Comparison of ENCODE assay signal across 8 mouse cellular contexts in the genomic region with DNA sequence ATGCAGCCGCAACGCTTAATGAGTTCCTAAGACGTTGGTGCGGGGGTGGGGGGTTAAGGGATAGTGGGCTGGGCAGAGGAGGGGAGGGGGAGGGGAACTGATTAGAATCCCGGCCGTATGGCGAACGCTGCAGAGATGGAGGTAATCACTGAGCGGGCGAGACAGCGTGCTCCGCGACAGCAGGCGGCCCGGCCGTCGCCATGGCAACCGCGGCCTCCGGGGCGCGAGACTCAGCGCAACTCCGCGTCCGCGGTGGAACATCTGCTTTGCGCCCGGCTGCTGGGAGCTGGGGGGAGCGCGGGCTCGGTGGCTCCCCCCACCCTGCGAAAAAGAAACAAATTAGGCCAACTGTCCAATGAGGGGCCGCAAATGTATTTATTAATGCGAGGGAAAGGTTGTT. TPM values are rescaled to one million over a fixed set of nuclear protein-coding genes. Genes with fewer than 3 reads are reported as not detected.
DNase-seq lines count a peak whose midpoint lies in the region; ATAC-seq and TF ChIP-seq lines count a peak whose summit lies in the region.

No protein-coding gene starts in this region.

- H3K36me3 ChIP-seq in embryonic facial prominence, embryonic 11.5 days (replicated peaks; ENCODE audit: control insufficient read depth, insufficient read depth, low read depth, low read length), result no peaks in the 10 kb centered on the region
- H3K36me3 ChIP-seq in heart, embryonic 11.5 days (ENCODE audit: control insufficient read depth, insufficient read depth, low read length), result no peaks in the 10 kb centered on the region
- H3K36me3 ChIP-seq in kidney, postnatal 0 days (ENCODE audit: insufficient read depth, low read length), result no peaks in the 10 kb centered on the region
- H3K36me3 ChIP-seq in liver, embryonic 11.5 days (ENCODE audit: control insufficient read depth, insufficient read depth, low read length), result no peaks in the 10 kb centered on the region
- no peaks in the 10 kb centered on the region for H3K36me3 ChIP-seq in stomach, embryonic 15.5 days

- ATAC-seq in embryonic facial prominence, embryonic 11.5 days (replicated peaks; ENCODE audit: insufficient number of reproducible peaks, low FRiP score, low TSS enrichment, low read depth), result peak; percentile 73
- peak; percentile 33; the same call in 1 of the 2 replicates for ATAC-seq in heart, embryonic 11.5 days (replicated peaks; ENCODE audit: insufficient number of reproducible peaks, low FRiP score, low TSS enrichment)
- ATAC-seq in kidney, postnatal 0 days (replicated peaks; ENCODE audit: low FRiP score, low read depth), result 0 out of 2 replicates have a peak, but pooled peaks have one; percentile 46
- 0 out of 2 replicates have a peak, but pooled peaks have one; percentile 34 for ATAC-seq in liver, embryonic 11.5 days (replicated peaks; ENCODE audit: low FRiP score)
- ATAC-seq in stomach, embryonic 15.5 days (ENCODE audit: insufficient read depth, low FRiP score, low read depth), result peak; percentile 58; the same call in 1 of the 2 replicates

- H3K4me2 ChIP-seq in embryonic facial prominence, embryonic 11.5 days (ENCODE audit: low read depth, low read length), result peak overlapping the region; percentile 82
- peak overlapping the region; percentile 78 for H3K4me2 ChIP-seq in heart, embryonic 11.5 days
- peak overlapping the region; percentile 80 for H3K4me2 ChIP-seq in kidney, postnatal 0 days (ENCODE audit: low read length)
- H3K4me2 ChIP-seq in liver, embryonic 11.5 days, result peak overlapping the region; percentile 66
- H3K4me2 ChIP-seq in stomach, embryonic 15.5 days, result peak overlapping the region; percentile 76

- no peaks in the 10 kb centered on the region for H3K27me3 ChIP-seq in embryonic facial prominence, embryonic 11.5 days (ENCODE audit: control insufficient read depth, insufficient read depth, low read length)
- H3K27me3 ChIP-seq in heart, embryonic 11.5 days (ENCODE audit: control insufficient read depth, insufficient read depth, low read length), result peaks cover 15% of the 10 kb centered on the region
- H3K27me3 ChIP-seq in kidney, postnatal 0 days (ENCODE audit: insufficient read depth, low read length), result no peaks in the 10 kb centered on the region
- H3K27me3 ChIP-seq in liver, embryonic 11.5 days (replicated peaks; ENCODE audit: control insufficient read depth, insufficient read depth, low read length), result peaks cover 35% of the 10 kb centered on the region
- no peaks in the 10 kb centered on the region; the same call in 1 of the 2 replicates for H3K27me3 ChIP-seq in stomach, embryonic 15.5 days (replicated peaks)

- H3K4me3 ChIP-seq in embryonic facial prominence, embryonic 11.5 days (ENCODE audit: low read depth, low read length), result peak overlapping the region; percentile 29
- peak overlapping the region; percentile 45 for H3K4me3 ChIP-seq in heart, embryonic 11.5 days (ENCODE audit: low read depth, low read length)
- H3K4me3 ChIP-seq in kidney, postnatal 0 days (replicated peaks; ENCODE audit: low read depth, low read length), result peak overlapping the region; percentile 35
- peak overlapping the region; percentile 34 for H3K4me3 ChIP-seq in liver, embryonic 11.5 days (ENCODE audit: low read depth, low read length)
- H3K4me3 ChIP-seq in stomach, embryonic 15.5 days (replicated peaks), result peak overlapping the region; percentile 37

- peaks cover 22% of the 10 kb centered on the region for H3K4me1 ChIP-seq in embryonic facial prominence, embryonic 11.5 days (ENCODE audit: control insufficient read depth, insufficient read depth, low read length)
- peaks cover 28% of the 10 kb centered on the region for H3K4me1 ChIP-seq in heart, embryonic 11.5 days (ENCODE audit: control insufficient read depth, insufficient read depth, low read length)
- peaks cover 6% of the 10 kb centered on the region; the same call in 1 of the 2 replicates for H3K4me1 ChIP-seq in kidney, postnatal 0 days (replicated peaks; ENCODE audit: insufficient read depth, low read length)
- H3K4me1 ChIP-seq in liver, embryonic 11.5 days (replicated peaks; ENCODE audit: control insufficient read depth, insufficient read depth, low read length), result peaks cover 34% of the 10 kb centered on the region
- peaks cover 24% of the 10 kb centered on the region for H3K4me1 ChIP-seq in stomach, embryonic 15.5 days

- under 1% methylated on average over 35 of the region's 35 CpGs for WGBS in embryonic facial prominence, embryonic 11.5 days
- under 1% methylated on average over 35 of the region's 35 CpGs for WGBS in heart, embryonic 11.5 days (ENCODE audit: insufficient replicate concordance)
- 1% methylated on average over 35 of the region's 35 CpGs for WGBS in kidney, postnatal 0 days
- WGBS in liver, embryonic 11.5 days, result 1% methylated on average over 35 of the region's 35 CpGs
- 0% methylated on average over 34 of the region's 35 CpGs for WGBS in stomach, embryonic 15.5 days

- H3K9me3 ChIP-seq in embryonic facial prominence, embryonic 11.5 days (replicated peaks; ENCODE audit: control insufficient read depth, low read length), result no peaks in the 10 kb centered on the region
- H3K9me3 ChIP-seq in heart, embryonic 11.5 days (replicated peaks; ENCODE audit: control insufficient read depth, low read length), result no peaks in the 10 kb centered on the region
- H3K9me3 ChIP-seq in kidney, postnatal 0 days (replicated peaks; ENCODE audit: low read length), result no peaks in the 10 kb centered on the region
- no peaks in the 10 kb centered on the region for H3K9me3 ChIP-seq in liver, embryonic 11.5 days (ENCODE audit: control insufficient read depth, low read length)
- H3K9me3 ChIP-seq in stomach, embryonic 15.5 days, result no peaks in the 10 kb centered on the region

- TF ChIP-seq CTCF in kidney, postnatal 0 days (IDR thresholded peaks at IDR 0.05; ENCODE audit: low read depth), result no peak

- peak overlapping the region; percentile 91 for H3K27ac ChIP-seq in embryonic facial prominence, embryonic 11.5 days (replicated peaks; ENCODE audit: low read depth, low read length)
- no peak overlapping the region for H3K27ac ChIP-seq in heart, embryonic 11.5 days (ENCODE audit: low read depth, low read length)
- no peak overlapping the region for H3K27ac ChIP-seq in kidney, postnatal 0 days
- H3K27ac ChIP-seq in liver, embryonic 11.5 days (ENCODE audit: low read depth, low read length), result no peak overlapping the region; the same call in 1 of the 2 replicates
- peak overlapping the region; percentile 57; the same call in 1 of the 2 replicates for H3K27ac ChIP-seq in stomach, embryonic 15.5 days

- peak; percentile 55 for DNase-seq in ovary, adult 18-20 months (ENCODE audit: low spot score)
- no peak for DNase-seq in ovary, postnatal 10 days (ENCODE audit: low spot score)
- peak; percentile 93 for DNase-seq in embryonic facial prominence, embryonic 11.5 days (ENCODE audit: low spot score)
- peak; percentile 72 for DNase-seq in kidney, postnatal 0 days (ENCODE audit: low spot score)
- peak; percentile 79 for DNase-seq in liver, embryonic 11.5 days (ENCODE audit: low spot score)
- DNase-seq in naive thymus-derived CD4-positive, alpha-beta T cell, adult 2 months (ENCODE audit: low read depth), result peak; percentile 64

- H3K9ac ChIP-seq in embryonic facial prominence, embryonic 11.5 days (replicated peaks; ENCODE audit: low read length), result peak overlapping the region; percentile 61
- H3K9ac ChIP-seq in heart, embryonic 11.5 days (ENCODE audit: low read depth, low read length), result no peak overlapping the region; the same call in 1 of the 2 replicates
- H3K9ac ChIP-seq in kidney, postnatal 0 days (ENCODE audit: low read depth, low read length), result 0 out of 2 replicates have a peak overlapping the region, but pooled peaks have one; percentile 23
- no peak overlapping the region for H3K9ac ChIP-seq in liver, embryonic 11.5 days (ENCODE audit: low read depth, low read length)
- peak overlapping the region; percentile 13; the same call in 1 of the 2 replicates for H3K9ac ChIP-seq in stomach, embryonic 15.5 days

RNA-seq across cellular contexts. Expression of a gene that starts 26.1 kb away (rescaled TPM):
- polyA plus RNA-seq in embryonic facial prominence, embryonic 11.5 days (2014; fragmentation: Nextera tagmentation; extraction: Ambion mirVana), result 61.1 and 61.2 TPM in 2 replicates
- 102 and 105 TPM in 2 replicates for polyA plus RNA-seq in heart, embryonic 11.5 days (2014; fragmentation: Nextera tagmentation; extraction: Ambion mirVana)
- 125 TPM in 2 replicates for polyA plus RNA-seq in kidney, postnatal 0 days (2015; fragmentation: Nextera tagmentation; extraction: Ambion mirVana)
- polyA plus RNA-seq in liver, embryonic 11.5 days (2014; fragmentation: Nextera tagmentation; extraction: Ambion mirVana), result 33.6 and 41.2 TPM in 2 replicates
- polyA plus RNA-seq in stomach, embryonic 15.5 days (2015; fragmentation: Nextera tagmentation; extraction: Ambion mirVana), result 124 and 125 TPM in 2 replicates

RNA-seq across cellular contexts. Expression of a gene that starts 40.6 kb away (rescaled TPM):
- polyA plus RNA-seq in embryonic facial prominence, embryonic 11.5 days (2014; fragmentation: Nextera tagmentation; extraction: Ambion mirVana), result 76.0 and 76.2 TPM in 2 replicates
- polyA plus RNA-seq in heart, embryonic 11.5 days (2014; fragmentation: Nextera tagmentation; extraction: Ambion mirVana), result 52.5 and 60.2 TPM in 2 replicates
- polyA plus RNA-seq in kidney, postnatal 0 days (2015; fragmentation: Nextera tagmentation; extraction: Ambion mirVana), result 77.8 and 81.6 TPM in 2 replicates
- polyA plus RNA-seq in liver, embryonic 11.5 days (2014; fragmentation: Nextera tagmentation; extraction: Ambion mirVana), result 69.6 and 71.3 TPM in 2 replicates
- polyA plus RNA-seq in stomach, embryonic 15.5 days (2015; fragmentation: Nextera tagmentation; extraction: Ambion mirVana), result 67.2 and 76.5 TPM in 2 replicates

RNA-seq across cellular contexts. Expression of a gene that starts 46.0 kb away (rescaled TPM):
- polyA plus RNA-seq in embryonic facial prominence, embryonic 11.5 days (2014; fragmentation: Nextera tagmentation; extraction: Ambion mirVana), result 30.3 and 32.5 TPM in 2 replicates
- 36.5 and 44.0 TPM in 2 replicates for polyA plus RNA-seq in heart, embryonic 11.5 days (2014; fragmentation: Nextera tagmentation; extraction: Ambion mirVana)
- polyA plus RNA-seq in kidney, postnatal 0 days (2015; fragmentation: Nextera tagmentation; extraction: Ambion mirVana), result 77.3 and 88.0 TPM in 2 replicates
- 27.6 and 28.9 TPM in 2 replicates for polyA plus RNA-seq in liver, embryonic 11.5 days (2014; fragmentation: Nextera tagmentation; extraction: Ambion mirVana)
- polyA plus RNA-seq in stomach, embryonic 15.5 days (2015; fragmentation: Nextera tagmentation; extraction: Ambion mirVana), result 52.6 and 54.1 TPM in 2 replicates

RNA-seq across cellular contexts. Expression of a gene that starts 52.2 kb away (rescaled TPM):
- polyA plus RNA-seq in embryonic facial prominence, embryonic 11.5 days (2014; fragmentation: Nextera tagmentation; extraction: Ambion mirVana), result 1.7 and 2.8 TPM in 2 replicates
- polyA plus RNA-seq in heart, embryonic 11.5 days (2014; fragmentation: Nextera tagmentation; extraction: Ambion mirVana), result 0.23 and 0.50 TPM in 2 replicates
- 76.5 and 88.2 TPM in 2 replicates for polyA plus RNA-seq in kidney, postnatal 0 days (2015; fragmentation: Nextera tagmentation; extraction: Ambion mirVana)
- 1.8 and 2.2 TPM in 2 replicates for polyA plus RNA-seq in liver, embryonic 11.5 days (2014; fragmentation: Nextera tagmentation; extraction: Ambion mirVana)
- polyA plus RNA-seq in stomach, embryonic 15.5 days (2015; fragmentation: Nextera tagmentation; extraction: Ambion mirVana), result 55.2 and 65.6 TPM in 2 replicates

Comparison
In these comparisons a context has a peak if more than half of its experiments do, and no peak if none do; other contexts are left out.
1. H3K27ac ChIP-seq: peak in embryonic facial prominence, embryonic 11.5 days (single experiment) and stomach, embryonic 15.5 days (single experiment); none in heart, embryonic 11.5 days (single experiment), kidney, postnatal 0 days (single experiment) and liver, embryonic 11.5 days (single experiment).
2. H3K9ac ChIP-seq: peak in embryonic facial prominence, embryonic 11.5 days (single experiment), kidney, postnatal 0 days (single experiment) and stomach, embryonic 15.5 days (single experiment); none in heart, embryonic 11.5 days (single experiment) and liver, embryonic 11.5 days (single experiment).
3. Peak in every context shown above with its lines, with median percentiles within 50 percentile points of each other: ATAC-seq, H3K4me2 ChIP-seq and H3K4me3 ChIP-seq.